Mouse (Mus musculus): ENCODE data around the gene Olfr768. TPM values are rescaled to one million over a fixed set of nuclear protein-coding genes. Genes with fewer than 3 reads are reported as not detected.
"Not testable (repeated sequence)": the region's sequence is repeated elsewhere in the genome, so short reads cannot be mapped to it uniquely, and the experiment has no call there.

Olfr768 gene
- total RNA-seq (2021) = not detected
- long read RNA-seq, experiment 1 = 0 reads
- long read RNA-seq, experiment 2 = 0 reads

GRCm38 (mm10) chr10:129099275-129099674, at the start of gene Olfr768:
Gene Olfr768, minus strand, starts transcription at chr10:129099375.
- no peak for DNase-seq

GRCm38 (mm10) chr10:129138898-129139297, 39.7 kb upstream of the Olfr768 start, which contains the start of gene Olfr770:
Gene Olfr770, minus strand, starts transcription at chr10:129138998.
- no peak for DNase-seq

- no peak for DNase-seq
Measured at GRCm38 (mm10) chr10:129117761-129118160, 18.6 kb upstream of the Olfr768 start, which contains the start of gene Olfr769. Gene Olfr769, minus strand, starts transcription at chr10:129117861.

- no peak for DNase-seq
Measured at GRCm38 (mm10) chr10:129115146-129115545, 16.0 kb upstream of the Olfr768 start.

GRCm38 (mm10) chr10:129101231-129101630, 2.1 kb upstream of the Olfr768 start:
- DNase-seq = no peak

GRCm38 (mm10) chr10:129082810-129083209, 16.4 kb downstream of the Olfr768 start, which contains the start of gene Olfr767:
Gene Olfr767, minus strand, starts transcription at chr10:129082910.
- not testable (repeated sequence) for DNase-seq

GRCm38 (mm10) chr10:129068877-129069276, 30.3 kb downstream of the Olfr768 start, which contains the start of gene Olfr766-ps1:
Gene Olfr766-ps1, minus strand, starts transcription at chr10:129068977.
- DNase-seq = no peak

GRCm38 (mm10) chr10:129049898-129050297, 49.3 kb downstream of the Olfr768 start, which contains the start of gene Olfr765:
Gene Olfr765, minus strand, starts transcription at chr10:129049998.
- DNase-seq = not testable (repeated sequence)

Other genes starting within 250 kb of the Olfr768 start
- gene Gdf11, start 207.7 kb downstream of the Olfr768 start, total RNA-seq (2021) = 1 to 10 TPM; 8.2 to 9.5 TPM
- gene Cd63, start 198.4 kb downstream of the Olfr768 start, total RNA-seq (2021) = 100 to 1,000 TPM; 198 to 258 TPM
- 10 to 100 TPM in 1 of 2 experiments, 1 to 10 TPM in 1; 8.2 to 12.5 TPM for gene Rdh5, start 176.5 kb downstream of the Olfr768 start, total RNA-seq (2021)
- 100 to 1,000 TPM; 201 to 210 TPM for gene Bloc1s1, start 175.3 kb downstream of the Olfr768 start, total RNA-seq (2021)
- gene Itga7, start 165.6 kb downstream of the Olfr768 start, total RNA-seq (2021) = 100 to 1,000 TPM; 125 to 127 TPM
- under 1 TPM in 1 of 2 experiments, not detected in 1; 0.19 TPM for gene Mettl7b, start 138.4 kb downstream of the Olfr768 start, total RNA-seq (2021)
- not detected for gene Olfr9, start 109.9 kb downstream of the Olfr768 start, total RNA-seq (2021)
- gene Olfr763, start 88.6 kb downstream of the Olfr768 start, total RNA-seq (2021) = not detected
- gene Olfr764-ps1, start 59.5 kb downstream of the Olfr768 start, total RNA-seq (2021) = not detected
- gene Olfr765, start 49.4 kb downstream of the Olfr768 start, total RNA-seq (2021) = not detected
- not detected for gene Olfr766-ps1, start 30.4 kb downstream of the Olfr768 start, total RNA-seq (2021)
- not detected for gene Olfr767, start 16.5 kb downstream of the Olfr768 start, total RNA-seq (2021)
- not detected for gene Olfr769, start 18.5 kb upstream of the Olfr768 start, total RNA-seq (2021)
- gene Olfr770, start 39.6 kb upstream of the Olfr768 start, total RNA-seq (2021) = not detected
- gene Olfr771, start 65.4 kb upstream of the Olfr768 start, total RNA-seq (2021) = not detected
- not detected for gene Olfr772, start 78.5 kb upstream of the Olfr768 start, total RNA-seq (2021)
- gene Olfr773, start 88.0 kb upstream of the Olfr768 start, total RNA-seq (2021) = not detected
- not detected for gene Olfr774, start 136.8 kb upstream of the Olfr768 start, total RNA-seq (2021)
- gene Olfr775, start 149.0 kb upstream of the Olfr768 start, total RNA-seq (2021) = not detected
- gene Olfr776, start 159.8 kb upstream of the Olfr768 start, total RNA-seq (2021) = not detected
- gene Olfr777, start 172.1 kb upstream of the Olfr768 start, total RNA-seq (2021) = not detected
- gene Olfr780, start 218.7 kb upstream of the Olfr768 start, total RNA-seq (2021) = not detected
- gene Olfr781, start 229.5 kb upstream of the Olfr768 start, total RNA-seq (2021) = not detected
- gene Olfr782, start 249.5 kb upstream of the Olfr768 start, total RNA-seq (2021) = not detected